Mouse (Mus musculus) kidney, postnatal 36 days (tissue): ENCODE results near the gene Pla2g4d.
A peak's percentile ranks its signal among the peaks of the same experiment; 100 is the strongest.

Experiments
- DNase-seq, 2 experiments: peaks; one replicate each; pipeline ENCODE4 v3.0.0; 2021 to 2022; ENCODE audit warnings: mixed read lengths in 2 of 2

Gene Pla2g4d

DNA sequence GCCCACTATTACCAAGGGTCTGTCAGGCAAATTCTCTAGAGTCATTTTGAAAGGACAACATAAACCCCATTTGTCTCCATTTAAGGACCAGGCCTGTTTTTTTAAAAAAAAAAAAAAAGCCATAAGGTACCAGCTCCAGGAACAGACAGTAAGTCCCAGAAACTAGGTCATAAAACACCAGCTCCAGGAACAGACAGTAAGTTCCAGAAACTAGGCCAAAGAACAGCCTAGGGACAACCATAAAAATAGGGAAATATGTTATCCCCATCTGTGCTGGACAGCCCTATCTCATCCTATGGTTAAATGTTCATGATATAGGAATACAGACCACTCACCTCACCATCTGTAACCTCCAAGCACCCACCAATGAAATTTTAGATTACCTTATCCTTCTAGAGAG lies 32.7 kb downstream of the Pla2g4d start:
- no peak for DNase-seq

DNA sequence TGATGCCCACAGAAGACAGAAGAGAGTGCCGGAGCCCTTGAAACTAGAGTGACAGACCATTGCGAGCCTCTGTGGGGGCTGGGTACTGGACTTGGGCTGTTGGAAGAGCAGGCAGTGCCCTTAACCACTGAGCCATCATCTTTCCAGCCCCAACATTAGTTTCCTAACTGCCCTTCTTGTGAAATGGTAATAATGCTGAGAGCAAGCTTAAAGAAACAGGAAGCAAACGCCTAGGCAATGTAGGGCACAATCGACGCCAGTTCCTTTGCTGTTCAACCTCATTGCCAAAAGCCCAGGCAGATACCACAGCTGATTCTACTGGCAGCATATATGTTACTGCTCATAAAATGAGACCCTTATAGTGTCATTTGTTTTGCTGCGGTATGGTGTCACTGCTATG lies 36.4 kb downstream of the Pla2g4d start:
- no peak for DNase-seq

DNA sequence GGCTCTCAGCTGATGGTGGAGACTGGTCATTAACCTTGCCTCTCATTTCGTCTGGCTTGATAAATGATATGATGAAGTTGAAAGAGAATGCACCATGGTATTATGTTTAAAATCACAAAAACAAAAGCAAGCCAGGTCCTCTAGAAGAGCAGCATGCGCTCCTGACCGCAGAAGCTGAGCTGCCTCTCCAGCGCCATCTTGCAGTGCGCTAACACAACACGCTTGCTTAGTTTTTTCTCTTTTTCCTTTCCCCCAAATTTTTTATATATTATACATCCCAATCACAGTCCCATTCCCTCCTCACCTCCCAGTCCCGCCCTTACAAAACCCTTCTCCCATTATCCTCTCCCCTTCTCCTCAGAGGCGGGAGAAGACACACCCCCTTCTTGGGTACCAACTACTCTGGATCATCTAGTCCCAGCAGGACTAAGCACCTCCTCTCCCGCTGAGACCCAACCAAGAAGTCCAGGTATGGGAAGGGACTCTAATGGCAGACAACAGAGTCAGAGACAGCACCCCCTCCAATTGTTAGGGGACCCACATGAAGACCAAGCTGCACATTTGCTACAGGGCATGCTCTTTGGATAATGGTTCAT lies 43.5 kb downstream of the Pla2g4d start:
- peak in 1 of 2 experiments; percentile 18 for DNase-seq

DNA sequence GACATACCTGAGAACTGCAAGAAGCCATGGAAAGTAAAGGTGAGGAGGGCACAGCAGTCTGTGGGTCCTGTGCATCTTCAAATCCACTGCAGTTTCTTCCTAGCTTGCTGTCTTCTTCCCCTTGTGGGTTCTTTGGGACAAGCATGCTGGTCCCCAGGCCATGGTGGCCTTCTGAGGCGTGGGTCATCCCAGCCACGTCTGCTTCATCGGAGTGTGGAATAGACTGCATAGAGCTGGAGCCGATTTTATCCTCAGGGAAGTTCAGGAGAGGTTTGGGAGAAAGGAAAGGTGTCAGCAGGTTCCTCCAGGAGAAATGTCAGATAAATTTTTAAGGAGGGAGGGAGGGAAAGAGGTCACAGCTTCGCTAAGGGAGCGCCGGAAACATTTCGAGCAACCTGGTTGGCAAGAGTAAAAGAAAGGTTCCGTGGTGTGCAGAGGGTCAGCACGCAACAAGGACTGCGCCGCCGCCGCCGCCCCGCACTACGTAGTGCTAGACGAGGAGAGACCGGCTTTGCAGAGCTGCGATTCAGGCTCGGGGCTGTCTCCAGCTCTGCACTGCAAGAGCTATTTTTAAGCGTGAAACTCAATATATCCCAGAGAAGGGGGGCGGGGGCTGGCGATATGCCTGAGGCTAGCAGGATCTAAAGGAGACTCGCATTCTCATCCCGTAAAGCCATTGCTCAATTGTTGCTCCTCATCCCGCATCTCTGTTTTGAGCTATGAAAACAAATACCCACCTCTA lies 44.1 kb downstream of the Pla2g4d start, which contains the start of gene Pla2g4e:
Pla2g4e (minus strand) TSS at position 657 of the 742 bp plus-strand sequence.
- DNase-seq: no peak

DNA sequence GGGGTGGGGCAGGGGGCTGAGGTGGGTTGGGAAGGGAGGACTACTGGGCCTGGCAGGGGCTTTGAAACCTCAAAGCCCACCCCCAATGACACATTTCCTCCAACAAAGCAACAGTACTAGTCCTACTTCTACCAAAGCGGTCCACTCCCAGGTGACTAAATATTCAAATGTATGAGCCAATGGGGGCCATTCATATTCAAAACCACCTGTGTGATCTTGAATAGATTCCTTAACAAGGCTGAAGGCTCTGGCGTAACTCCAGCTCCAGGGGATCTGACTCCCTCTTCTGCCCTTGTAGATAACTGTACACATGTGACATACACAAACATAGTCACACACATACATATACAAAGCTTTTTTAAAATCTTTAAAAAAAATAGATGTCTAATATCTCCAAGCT lies 45.0 kb downstream of the Pla2g4d start:
- DNase-seq: no peak

DNA sequence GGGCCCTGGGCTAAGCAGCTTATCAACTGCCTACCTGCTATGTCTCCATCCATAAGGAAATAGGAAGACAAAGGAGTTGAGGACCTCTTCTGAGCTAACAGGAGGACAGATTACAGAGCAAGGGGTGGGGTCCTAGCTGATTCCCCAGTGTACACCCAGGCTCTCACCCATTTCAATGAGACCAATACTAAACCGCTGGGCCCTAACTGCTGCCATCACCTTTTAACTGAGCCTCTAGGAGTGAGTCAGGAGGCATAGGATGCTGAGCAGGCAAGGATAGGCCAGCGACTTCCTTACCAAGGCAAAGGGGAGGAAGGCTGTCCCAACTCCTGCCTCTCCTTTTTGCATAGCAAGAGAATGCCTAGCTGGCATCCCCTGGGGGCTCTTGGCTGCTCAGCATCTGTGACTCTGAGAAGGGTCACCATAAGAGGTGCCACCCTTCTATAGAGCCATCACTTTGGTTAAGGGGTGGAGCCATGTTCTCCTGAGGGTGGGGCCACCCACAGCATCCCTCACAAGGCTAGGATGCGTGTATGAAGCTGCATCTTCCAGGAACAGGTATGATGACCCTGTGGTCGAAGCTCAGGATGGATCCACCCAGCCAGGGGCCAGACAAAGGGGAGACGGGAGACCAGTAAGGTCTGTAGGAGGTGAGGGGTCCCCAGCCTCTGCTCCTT lies 46.1 kb downstream of the Pla2g4d start:
- no peak for DNase-seq

DNA sequence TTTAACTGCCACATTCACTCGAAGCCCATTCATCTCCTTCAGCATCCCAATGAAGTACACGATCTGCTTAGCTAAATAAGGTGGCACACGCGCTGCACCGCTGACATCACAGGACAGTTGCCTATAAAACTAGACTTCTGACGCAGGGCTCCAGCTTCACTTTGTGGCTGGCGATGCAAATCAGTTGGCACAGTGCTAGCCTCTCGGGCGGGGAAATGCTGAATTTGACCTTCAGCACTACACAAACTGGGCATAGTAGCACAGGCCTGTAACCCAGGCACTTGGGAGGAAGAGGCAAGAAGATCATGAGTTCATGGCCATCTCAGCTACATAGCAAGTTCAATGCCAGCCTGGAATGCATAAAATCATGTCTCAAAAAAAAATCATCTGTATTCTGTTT lies 50.3 kb downstream of the Pla2g4d start:
- DNase-seq: peak; percentile 4 to 18

DNA sequence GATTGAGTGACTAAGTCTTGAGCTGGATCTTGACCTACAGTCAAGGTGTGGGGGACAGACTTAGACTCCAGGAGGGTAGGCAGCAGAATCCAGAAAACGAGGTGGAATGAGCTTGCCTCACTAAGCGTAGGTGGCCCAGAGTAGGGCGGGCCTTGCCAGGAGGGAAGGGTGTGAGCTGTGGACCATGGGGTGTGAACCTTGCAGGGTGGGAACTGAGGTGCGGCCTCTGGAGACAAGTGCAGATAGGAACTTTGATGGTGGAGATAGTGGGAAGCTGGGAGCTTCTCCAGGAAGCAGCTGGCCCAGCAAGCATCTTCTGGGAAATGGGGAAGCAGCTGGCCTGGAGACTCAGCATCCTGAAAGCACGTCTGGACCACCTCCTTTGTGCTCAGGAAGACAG lies 51.2 kb downstream of the Pla2g4d start:
- DNase-seq: no peak

DNA sequence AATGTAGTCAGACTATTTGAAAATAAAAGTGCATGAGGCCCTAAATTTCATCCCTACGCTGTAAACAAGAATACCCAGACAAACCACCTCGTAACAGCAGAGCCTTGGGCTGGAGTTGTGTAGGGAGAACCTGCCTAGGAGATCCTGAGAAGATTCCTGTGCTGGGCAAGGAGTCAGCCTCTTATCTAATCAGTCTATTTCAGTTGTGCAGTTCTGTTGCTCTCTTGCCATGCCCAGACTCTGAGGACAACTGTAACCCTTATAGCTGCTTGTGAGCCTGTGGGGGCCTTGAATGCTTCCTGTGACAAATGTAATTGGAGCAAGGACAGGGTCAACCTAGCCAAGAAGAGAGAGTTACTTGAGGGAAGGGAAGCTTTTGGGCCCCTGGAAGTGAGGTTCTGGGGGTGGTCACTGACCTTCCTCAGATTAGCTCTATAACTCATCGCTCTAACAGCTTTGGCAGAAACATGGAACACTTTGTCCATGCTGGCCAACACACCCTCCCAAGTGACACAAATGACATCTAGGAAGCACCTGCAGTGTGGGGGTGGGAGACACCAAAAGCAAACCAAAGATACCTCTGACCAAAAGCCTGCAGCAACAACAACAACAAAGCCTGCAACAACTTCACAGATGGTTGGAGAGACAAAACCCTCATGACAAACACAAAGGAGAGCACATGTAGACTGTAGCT lies 52.9 kb downstream of the Pla2g4d start:
- no peak for DNase-seq

DNA sequence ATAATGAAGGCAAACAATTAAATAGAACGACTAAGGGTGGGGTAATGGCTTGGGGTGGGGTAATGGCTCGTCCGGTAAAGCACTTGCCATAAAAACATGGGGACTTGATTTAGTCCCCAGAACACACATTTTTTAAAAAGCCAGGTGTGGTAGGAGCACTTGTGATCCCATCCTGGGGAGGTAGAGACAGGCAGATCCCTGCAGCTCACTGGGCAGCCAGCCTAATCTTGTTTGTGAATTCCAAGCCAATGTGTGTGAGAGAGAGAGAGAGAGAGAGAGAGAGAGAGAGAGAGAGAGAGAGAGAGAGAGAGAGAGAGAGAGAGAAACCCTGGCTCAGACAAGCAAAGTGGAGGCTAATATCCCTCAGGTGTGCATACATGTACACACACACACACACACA lies 53.6 kb downstream of the Pla2g4d start:
- DNase-seq: no peak

DNA sequence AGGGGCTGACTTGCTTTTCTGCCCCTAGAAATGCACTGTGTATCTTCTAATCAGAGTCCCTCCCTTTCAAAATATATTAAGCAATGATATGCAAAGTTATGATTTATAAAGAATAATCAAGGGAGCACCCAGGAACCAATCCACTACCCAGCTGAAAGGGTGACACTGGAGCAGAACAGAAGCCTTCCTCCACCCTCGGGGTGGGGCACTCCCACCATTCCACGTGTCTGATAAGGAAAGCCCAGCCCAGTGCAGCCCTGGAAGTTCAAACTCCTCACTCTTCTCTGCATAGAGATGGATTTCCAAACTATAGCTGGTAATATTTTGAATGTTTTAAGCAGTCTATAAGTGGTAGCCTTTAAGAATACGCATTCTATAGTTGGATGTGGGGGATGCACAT lies 57.4 kb downstream of the Pla2g4d start:
- no peak for DNase-seq
